Mouse (Mus musculus): ENCODE data around the gene Szt2. TPM values are rescaled to one million over a fixed set of nuclear protein-coding genes. Genes with fewer than 3 reads are reported as not detected.

The Szt2 gene
- polyA plus RNA-seq, 1 experiment, result 14.1 TPM

DNA sequence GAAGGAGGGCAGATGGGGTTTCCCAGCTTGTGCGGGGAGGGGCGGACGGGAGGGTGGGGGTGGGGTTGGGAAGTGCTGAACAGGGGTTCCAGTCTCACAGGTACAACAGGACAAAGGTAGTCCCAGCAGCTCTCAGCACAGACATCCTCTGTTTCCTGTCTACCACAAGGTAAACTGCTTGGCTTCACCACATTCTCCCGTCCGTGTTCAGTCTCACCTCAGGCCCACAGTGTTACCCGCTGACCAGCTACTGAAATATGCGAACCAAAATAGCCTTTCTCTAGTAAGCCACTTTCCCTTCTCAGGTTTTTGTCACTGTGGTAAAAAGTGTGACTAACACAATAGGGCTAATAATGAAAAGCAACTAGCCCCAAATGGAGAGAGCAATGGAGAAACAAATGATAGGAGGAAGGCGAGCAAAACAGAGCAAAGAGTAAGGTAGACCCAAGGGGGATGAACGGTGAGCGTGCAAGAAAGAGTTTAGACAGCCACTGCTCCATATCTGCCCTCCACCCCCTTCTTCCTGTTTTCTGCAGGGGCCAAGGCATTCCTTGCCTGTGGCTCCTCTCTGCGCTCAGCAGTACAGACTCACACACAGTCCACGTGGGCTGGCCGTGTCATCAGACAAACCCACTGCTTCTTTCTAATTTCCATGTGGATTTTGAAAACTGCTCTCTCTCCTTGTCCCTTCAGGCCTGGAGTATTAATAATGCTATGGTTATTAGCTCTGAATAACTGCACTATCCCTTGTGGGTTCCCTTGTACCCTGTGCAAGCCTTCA, 61.4 kb downstream of the Szt2 start:
- Histone ChIP-seq H3K4me3 (ENCODE audit: insufficient read depth, low read length) (no peak overlapping the region), H3K27ac (ENCODE audit: insufficient read depth, low read depth, low read length) (no peak overlapping the region), H3K4me1 (ENCODE audit: control insufficient read depth, insufficient read depth, low read length) (no peaks in the 10 kb centered on the region)
- TF ChIP-seq CTCF (IDR thresholded peaks at IDR 0.05; ENCODE audit: low read depth, low read length) (no peak), POLR2A (IDR thresholded peaks at IDR 0.05; ENCODE audit: borderline replicate concordance, low read depth, low read length) (no peak)

DNA sequence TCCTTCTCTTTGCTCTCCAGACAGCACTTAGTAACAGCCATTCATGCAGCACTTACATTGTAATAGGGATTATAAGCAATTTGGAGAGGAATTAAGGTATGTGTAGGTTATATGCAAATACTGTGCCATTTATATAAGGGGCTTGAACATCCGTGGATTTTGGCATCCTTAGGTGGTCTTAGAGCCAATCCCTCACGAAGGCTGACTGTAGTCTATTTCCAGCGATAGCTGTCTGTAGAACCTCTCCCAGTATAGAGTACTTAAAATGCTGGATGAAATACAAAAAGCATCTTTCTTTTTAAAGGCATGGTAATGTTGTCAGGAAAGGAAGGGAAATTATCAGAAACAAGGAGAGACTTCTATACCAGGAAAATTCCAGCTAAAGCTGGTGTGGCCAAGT, 67.6 kb downstream of the Szt2 start:
- H3K4me1 ChIP-seq (ENCODE audit: control insufficient read depth, insufficient read depth, low read length), result no peaks in the 10 kb centered on the region
- H3K27ac ChIP-seq (ENCODE audit: insufficient read depth, low read depth, low read length), result no peak overlapping the region
- TF ChIP-seq POLR2A (IDR thresholded peaks at IDR 0.05; ENCODE audit: borderline replicate concordance, low read depth, low read length) (no peak), CTCF (IDR thresholded peaks at IDR 0.05; ENCODE audit: low read depth, low read length) (no peak)
- H3K4me3 ChIP-seq (ENCODE audit: insufficient read depth, low read length), result no peak overlapping the region

DNA sequence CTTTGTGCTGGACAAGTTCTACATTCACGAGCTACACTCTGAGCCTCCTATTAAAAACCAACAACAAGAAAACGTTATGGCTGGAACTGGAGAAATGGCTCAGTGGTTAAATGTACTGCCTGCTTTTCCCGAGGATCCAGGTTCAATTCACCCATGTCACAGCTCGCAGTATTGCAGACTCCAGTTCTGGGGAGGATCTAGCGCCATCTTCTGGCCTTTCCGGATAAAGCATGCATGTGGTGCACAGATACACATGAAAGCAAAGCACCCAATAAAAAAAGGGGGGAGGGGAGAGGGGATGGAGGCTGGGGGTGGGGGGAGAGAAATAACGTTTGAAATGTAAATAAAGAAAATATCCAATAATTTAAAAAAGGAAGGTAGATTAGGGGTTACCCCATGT, 72.4 kb downstream of the Szt2 start:
- no peaks in the 10 kb centered on the region for H3K4me1 ChIP-seq (ENCODE audit: control insufficient read depth, insufficient read depth, low read length)
- no peak overlapping the region for H3K27ac ChIP-seq (ENCODE audit: insufficient read depth, low read depth, low read length)
- TF ChIP-seq CTCF (IDR thresholded peaks at IDR 0.05; ENCODE audit: low read depth, low read length), result peak; percentile 41; the same call in 1 of the 2 replicates
- no peak for TF ChIP-seq POLR2A (IDR thresholded peaks at IDR 0.05; ENCODE audit: borderline replicate concordance, low read depth, low read length)
- no peak overlapping the region for H3K4me3 ChIP-seq (ENCODE audit: insufficient read depth, low read length)

DNA sequence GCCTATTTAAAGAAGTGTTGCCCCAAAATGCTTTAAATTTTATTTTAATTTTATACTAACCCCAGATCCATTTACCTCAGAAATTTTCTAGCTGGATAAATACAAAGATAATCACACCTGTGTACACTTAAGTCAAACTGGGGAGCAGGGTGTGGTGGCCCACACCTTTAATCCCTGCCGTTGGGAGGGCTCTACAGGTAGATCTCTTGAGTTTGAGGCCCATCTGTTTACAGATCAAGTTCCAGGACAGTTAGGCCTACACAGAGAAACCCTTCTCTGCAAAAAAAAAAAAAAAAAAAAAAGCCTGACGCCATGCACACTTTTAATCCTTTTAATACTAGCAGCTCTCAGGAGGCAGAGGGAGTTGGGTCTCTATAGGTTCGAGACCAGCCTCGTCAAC, 73.1 kb downstream of the Szt2 start:
- TF ChIP-seq POLR2A (IDR thresholded peaks at IDR 0.05; ENCODE audit: borderline replicate concordance, low read depth, low read length) (no peak), CTCF (IDR thresholded peaks at IDR 0.05; ENCODE audit: low read depth, low read length) (no peak)
- no peaks in the 10 kb centered on the region for H3K4me1 ChIP-seq (ENCODE audit: control insufficient read depth, insufficient read depth, low read length)
- no peak overlapping the region for H3K27ac ChIP-seq (ENCODE audit: insufficient read depth, low read depth, low read length)
- no peak overlapping the region for H3K4me3 ChIP-seq (ENCODE audit: insufficient read depth, low read length)

DNA sequence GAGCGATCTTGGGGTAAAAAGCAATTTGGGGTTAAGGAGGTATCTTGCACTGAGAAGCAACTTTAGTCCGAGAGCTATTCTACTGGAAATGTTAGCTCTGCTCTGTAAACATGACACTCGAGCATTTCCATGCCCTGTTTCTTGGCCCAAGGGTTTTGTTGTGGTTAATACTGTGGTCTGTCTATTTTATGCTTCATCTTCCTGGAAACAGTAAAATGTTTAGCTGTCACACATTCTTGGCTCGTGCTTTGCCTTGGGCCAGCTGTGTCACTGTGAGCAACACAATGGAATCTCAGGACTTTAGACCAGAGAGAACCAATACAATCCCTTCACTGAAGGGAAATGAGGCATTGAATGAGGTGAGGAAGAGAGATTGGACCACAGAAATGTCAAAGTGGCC, 77.3 kb downstream of the Szt2 start:
- Histone ChIP-seq H3K27ac (ENCODE audit: insufficient read depth, low read depth, low read length) (no peak overlapping the region), H3K4me3 (ENCODE audit: insufficient read depth, low read length) (no peak overlapping the region), H3K4me1 (ENCODE audit: control insufficient read depth, insufficient read depth, low read length) (no peaks in the 10 kb centered on the region)
- TF ChIP-seq POLR2A (IDR thresholded peaks at IDR 0.05; ENCODE audit: borderline replicate concordance, low read depth, low read length), result no peak
- TF ChIP-seq CTCF (IDR thresholded peaks at IDR 0.05; ENCODE audit: low read depth, low read length), result no peak

DNA sequence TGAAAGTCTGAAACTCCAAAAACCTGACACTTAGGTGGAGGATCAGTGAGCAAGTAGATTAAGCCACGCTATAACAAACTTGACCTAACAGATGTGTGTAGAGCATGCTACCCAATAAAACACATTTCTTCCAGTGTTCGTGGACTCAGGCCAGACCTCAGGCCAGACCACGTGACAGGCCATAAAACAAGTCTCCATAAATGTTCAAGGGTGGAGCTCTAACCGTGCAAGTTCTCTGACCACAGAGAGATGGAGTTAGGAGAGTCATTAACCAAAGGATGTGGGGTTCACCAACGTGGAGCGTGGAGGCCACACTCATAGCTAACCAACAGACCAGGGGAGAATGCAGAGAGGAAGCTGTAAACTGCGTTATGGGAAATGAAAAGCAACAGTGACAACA, 82.6 kb downstream of the Szt2 start:
- H3K4me1 ChIP-seq (ENCODE audit: control insufficient read depth, insufficient read depth, low read length), result no peaks in the 10 kb centered on the region
- TF ChIP-seq POLR2A (IDR thresholded peaks at IDR 0.05; ENCODE audit: borderline replicate concordance, low read depth, low read length) (no peak), CTCF (IDR thresholded peaks at IDR 0.05; ENCODE audit: low read depth, low read length) (no peak)
- no peak overlapping the region for H3K4me3 ChIP-seq (ENCODE audit: insufficient read depth, low read length)
- H3K27ac ChIP-seq (ENCODE audit: insufficient read depth, low read depth, low read length), result no peak overlapping the region

DNA sequence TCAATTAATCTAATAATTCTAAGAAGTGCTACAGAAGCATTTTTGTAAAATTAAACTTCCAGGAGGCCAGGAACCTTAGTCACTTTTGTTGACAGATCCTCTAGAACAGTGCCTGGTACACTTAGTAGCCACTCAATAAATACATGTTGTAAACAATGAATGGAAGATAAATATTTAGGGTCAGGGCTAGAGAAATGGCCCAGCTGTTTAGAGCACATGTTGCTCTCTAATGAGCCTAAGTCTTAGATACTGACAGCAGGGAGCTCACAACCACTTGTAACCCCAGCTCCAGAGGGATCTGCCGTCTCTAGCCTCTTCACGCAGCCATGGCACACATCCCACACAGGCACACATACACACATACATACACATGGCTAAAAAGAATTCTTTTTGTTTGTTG, 88.4 kb downstream of the Szt2 start:
- TF ChIP-seq CTCF (IDR thresholded peaks at IDR 0.05; ENCODE audit: low read depth, low read length) (no peak), POLR2A (IDR thresholded peaks at IDR 0.05; ENCODE audit: borderline replicate concordance, low read depth, low read length) (no peak)
- no peaks in the 10 kb centered on the region for H3K4me1 ChIP-seq (ENCODE audit: control insufficient read depth, insufficient read depth, low read length)
- no peak overlapping the region for H3K27ac ChIP-seq (ENCODE audit: insufficient read depth, low read depth, low read length)
- H3K4me3 ChIP-seq (ENCODE audit: insufficient read depth, low read length), result no peak overlapping the region

DNA sequence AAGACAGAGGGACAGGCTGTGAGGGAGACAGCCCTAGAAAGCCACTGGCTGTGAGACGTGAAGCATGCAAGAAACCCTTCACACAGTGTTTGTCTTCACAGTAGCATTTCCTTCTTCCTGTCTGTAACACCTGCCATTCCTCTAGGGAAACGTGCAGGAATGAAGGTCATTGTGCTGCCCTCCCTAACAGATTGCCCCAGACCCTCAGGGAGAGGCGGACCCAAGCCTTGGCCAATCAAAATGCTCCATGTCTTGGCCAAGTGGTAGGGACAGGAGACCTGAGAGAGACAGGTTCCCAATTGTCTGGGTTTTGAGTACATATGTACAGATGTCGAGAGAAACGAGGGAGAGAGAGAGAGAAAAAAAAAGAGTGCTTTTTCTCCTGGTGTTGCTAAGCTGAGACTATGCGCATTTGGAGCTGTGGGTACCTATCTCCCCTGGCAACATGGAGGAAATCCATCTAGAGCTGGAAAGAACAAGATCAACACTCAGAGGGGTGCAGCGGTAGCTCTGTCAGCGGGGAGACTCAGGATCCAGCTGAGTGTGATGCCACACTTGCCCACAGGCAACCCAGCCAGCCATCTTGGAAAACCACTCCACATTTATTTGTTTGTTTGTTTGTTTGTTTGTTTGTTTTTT, 89.2 kb downstream of the Szt2 start:
- Histone ChIP-seq H3K4me3 (ENCODE audit: insufficient read depth, low read length) (no peak overlapping the region), H3K4me1 (ENCODE audit: control insufficient read depth, insufficient read depth, low read length) (no peaks in the 10 kb centered on the region), H3K27ac (ENCODE audit: insufficient read depth, low read depth, low read length) (no peak overlapping the region)
- TF ChIP-seq CTCF (IDR thresholded peaks at IDR 0.05; ENCODE audit: low read depth, low read length) (no peak), POLR2A (IDR thresholded peaks at IDR 0.05; ENCODE audit: borderline replicate concordance, low read depth, low read length) (no peak)

DNA sequence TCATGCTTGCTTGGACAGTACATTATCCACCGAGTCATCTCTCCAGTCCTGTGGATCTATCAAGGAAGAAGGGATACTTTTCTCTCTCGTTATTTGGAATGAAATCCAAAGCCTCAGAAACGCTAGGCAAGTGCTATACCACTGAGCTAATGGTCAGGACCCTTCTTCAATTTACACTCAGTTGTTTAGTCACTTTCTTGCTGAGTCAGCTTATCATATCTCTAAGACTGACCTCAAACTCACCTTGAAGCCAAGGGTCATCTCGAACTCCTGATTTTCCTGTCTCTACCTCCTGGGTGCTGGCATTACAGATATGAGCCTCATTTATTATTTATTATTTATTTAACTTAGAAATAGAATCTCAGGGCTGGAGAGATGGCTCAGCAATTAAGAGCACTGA, 92.4 kb downstream of the Szt2 start:
- Histone ChIP-seq H3K4me1 (ENCODE audit: control insufficient read depth, insufficient read depth, low read length) (no peaks in the 10 kb centered on the region), H3K4me3 (ENCODE audit: insufficient read depth, low read length) (no peak overlapping the region), H3K27ac (ENCODE audit: insufficient read depth, low read depth, low read length) (no peak overlapping the region)
- TF ChIP-seq POLR2A (IDR thresholded peaks at IDR 0.05; ENCODE audit: borderline replicate concordance, low read depth, low read length), result no peak

DNA sequence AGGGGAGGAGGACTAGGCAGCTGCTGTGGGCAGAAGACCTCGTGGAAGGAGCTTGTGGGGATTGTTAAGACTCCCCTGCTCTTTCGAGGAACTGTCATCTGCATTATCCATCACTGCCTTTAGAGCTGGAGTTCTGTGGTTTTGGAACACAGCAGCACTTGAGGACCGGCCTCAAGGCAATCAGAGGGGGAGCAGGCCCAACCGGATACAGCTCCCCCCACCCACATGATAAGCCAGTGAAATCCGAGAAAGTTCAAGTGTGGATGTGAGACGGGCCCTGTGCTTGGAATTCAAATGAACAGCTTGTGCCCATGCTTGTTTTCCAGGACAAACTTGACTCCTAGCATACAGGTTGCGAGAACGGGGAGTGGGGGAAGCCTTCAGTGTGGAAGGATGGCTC, 93.8 kb downstream of the Szt2 start:
- no peaks in the 10 kb centered on the region for H3K4me1 ChIP-seq (ENCODE audit: control insufficient read depth, insufficient read depth, low read length)
- TF ChIP-seq CTCF (IDR thresholded peaks at IDR 0.05; ENCODE audit: low read depth, low read length) (no peak), POLR2A (IDR thresholded peaks at IDR 0.05; ENCODE audit: borderline replicate concordance, low read depth, low read length) (no peak)
- no peak overlapping the region for H3K4me3 ChIP-seq (ENCODE audit: insufficient read depth, low read length)
- no peak overlapping the region for H3K27ac ChIP-seq (ENCODE audit: insufficient read depth, low read depth, low read length)

Other genes with a start within 250 kb of the Szt2 start
- 26.0 and 30.9 TPM in 2 replicates for gene Kdm4a, start 229.2 kb downstream of the Szt2 start, polyA plus RNA-seq (2012; ENCODE audit: insufficient read depth, insufficient read length, missing spikeins)
- 0.25 TPM in 1 of 2 replicates, not detected in the other for gene Ptprf, start 117.9 kb downstream of the Szt2 start, polyA plus RNA-seq (2012; ENCODE audit: insufficient read depth, insufficient read length, missing spikeins)
- 57.3 and 61.5 TPM in 2 replicates for gene Med8, start 64 bp upstream of the Szt2 start, polyA plus RNA-seq (2012; ENCODE audit: insufficient read depth, insufficient read length, missing spikeins)
- gene Elovl1, start 18.8 kb upstream of the Szt2 start, polyA plus RNA-seq (2012; ENCODE audit: insufficient read depth, insufficient read length, missing spikeins), result 101 and 117 TPM in 2 replicates
- 24.9 and 25.5 TPM in 2 replicates for gene Cdc20, start 28.1 kb upstream of the Szt2 start, polyA plus RNA-seq (2012; ENCODE audit: insufficient read depth, insufficient read length, missing spikeins)
- not detected in 2 replicates for gene Mpl, start 48.2 kb upstream of the Szt2 start, polyA plus RNA-seq (2012; ENCODE audit: insufficient read depth, insufficient read length, missing spikeins)
- not detected in 2 replicates for gene Tie1, start 80.8 kb upstream of the Szt2 start, polyA plus RNA-seq (2012; ENCODE audit: insufficient read depth, insufficient read length, missing spikeins)
- not detected in 2 replicates for gene 2610528J11Rik, start 117.7 kb upstream of the Szt2 start, polyA plus RNA-seq (2012; ENCODE audit: insufficient read depth, insufficient read length, missing spikeins)
- not detected in 2 replicates for gene Tmem125, start 134.8 kb upstream of the Szt2 start, polyA plus RNA-seq (2012; ENCODE audit: insufficient read depth, insufficient read length, missing spikeins)
- not detected in 2 replicates for gene Cfap57, start 211.5 kb upstream of the Szt2 start, polyA plus RNA-seq (2012; ENCODE audit: insufficient read depth, insufficient read length, missing spikeins)
- gene Ebna1bp2, start 211.5 kb upstream of the Szt2 start, polyA plus RNA-seq (2012; ENCODE audit: insufficient read depth, insufficient read length, missing spikeins), result 27.3 and 36.7 TPM in 2 replicates
- not detected in 2 replicates for gene Olfr62, start 249.7 kb upstream of the Szt2 start, polyA plus RNA-seq (2012; ENCODE audit: insufficient read depth, insufficient read length, missing spikeins)

All from bone marrow macrophage, adult 2 months (primary cell).